Mouse (Mus musculus) heart, embryonic 15.5 days (tissue): ENCODE measurements at regions not wholly inside any gene's neighbourhood (a gene's known extent, or its start where the extent isn't known, plus 50 kb on each side); places are given as distances from the start of the nearest gene placed in this dataset.

Experiments
- ATAC-seq: fragments of 200-750 bp; cut with Nextera tagmentation; replicated peaks from 2 replicates; pipeline ENCODE4 v1.8.0; 2017; ENCODE audit warnings: low read depth, moderate TSS enrichment; ENCODE audit not compliant: insufficient number of reproducible peaks, insufficient read depth, low FRiP score
- H3K27ac ChIP-seq: fragments of 300-500 bp; sonication (generic); 2 replicates; pipeline ENCODE4 v1.5.1; 2015; ENCODE audit warnings: mild to moderate bottlenecking, inconsistent platforms
- H3K27me3 ChIP-seq: fragments of 300-500 bp; sonication (generic); 2 replicates; pipeline ENCODE4 v1.6.1; 2015; ENCODE audit warnings: inconsistent platforms
- H3K36me3 ChIP-seq: fragments of 300-500 bp; sonication (generic); 2 replicates; pipeline ENCODE4 v1.6.1; 2015; ENCODE audit warnings: mild to moderate bottlenecking, inconsistent platforms
- H3K4me1 ChIP-seq: fragments of 300-500 bp; sonication (generic); replicated peaks from 2 replicates; pipeline ENCODE4 v1.6.1; 2015; ENCODE audit warnings: inconsistent platforms
- H3K4me2 ChIP-seq: fragments of 300-500 bp; sonication (generic); 2 replicates; pipeline ENCODE4 v1.6.1; 2015; ENCODE audit warnings: inconsistent platforms, mild to moderate bottlenecking, moderate library complexity
- H3K4me3 ChIP-seq: fragments of 300-500 bp; sonication (generic); 2 replicates; pipeline ENCODE4 v1.5.1; 2015; ENCODE audit warnings: mild to moderate bottlenecking, inconsistent platforms
- H3K9ac ChIP-seq: fragments of 300-500 bp; sonication (generic); 2 replicates; pipeline ENCODE4 v1.6.1; 2015; ENCODE audit warnings: mild to moderate bottlenecking, inconsistent platforms
- H3K9me3 ChIP-seq: fragments of 300-500 bp; sonication (generic); replicated peaks from 2 replicates; pipeline ENCODE4 v1.6.1; 2016; ENCODE audit warnings: inconsistent platforms
- WGBS: fragments of 180-500 bp; shearing (Covaris S2); methylation state at CpG from one replicate; pipeline ENCODE4 v1.1.7; 2015; ENCODE audit warnings: mixed read lengths; 5-methylcytosine and 5-hydroxymethylcytosine counted together

DNA sequence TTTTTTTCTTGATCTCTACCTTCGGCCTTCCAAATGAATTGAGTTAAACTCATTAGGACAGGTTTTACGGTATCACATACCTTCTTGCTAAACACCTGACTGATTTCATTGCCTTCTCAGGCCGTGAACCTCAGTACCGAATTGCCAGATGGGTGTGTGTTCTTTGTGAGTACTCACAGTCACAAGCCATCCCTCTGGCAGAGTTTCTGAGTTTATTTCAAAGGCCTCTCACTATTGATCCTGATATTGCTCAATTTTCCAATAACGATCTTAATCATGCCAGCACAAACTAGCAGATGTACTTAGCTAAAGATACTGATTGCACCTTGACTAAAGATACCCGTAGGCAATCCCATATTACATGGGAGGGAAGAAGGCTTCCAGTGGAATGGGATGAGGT is 178.4 kb upstream of the Egln3 start:
- 85% methylated on average over 6 of the region's 6 CpGs for WGBS
- no peak overlapping the region for H3K4me3 ChIP-seq
- no peak for ATAC-seq

GRCm38 (mm10) chr12:54380322-54380721 is 176.7 kb upstream of the Egln3 start:
- no peak overlapping the region for H3K4me2 ChIP-seq
- H3K9ac ChIP-seq, result no peak overlapping the region
- no peaks in the 10 kb centered on the region for H3K36me3 ChIP-seq
- H3K4me1 ChIP-seq, result peaks cover 13% of the 10 kb centered on the region
- H3K27ac ChIP-seq, result no peak overlapping the region
- WGBS, result 82% methylated on average over 5 of the region's 5 CpGs
- no peak for ATAC-seq
- no peak overlapping the region for H3K4me3 ChIP-seq
- 0 out of 2 replicates have a peak, but pooled peaks cover 4% of the 10 kb centered on the region for H3K9me3 ChIP-seq
- no peaks in the 10 kb centered on the region for H3K27me3 ChIP-seq

More for the DNA sequence above, 178.4 kb upstream of the Egln3 start:
- Histone ChIP-seq H3K36me3 (no peaks in the 10 kb centered on the region), H3K4me1 (peaks cover 15% of the 10 kb centered on the region), H3K9ac (no peak overlapping the region), H3K27me3 (no peaks in the 10 kb centered on the region), H3K9me3 (0 out of 2 replicates have a peak, but pooled peaks cover 4% of the 10 kb centered on the region), H3K27ac (no peak overlapping the region), H3K4me2 (no peak overlapping the region)

DNA sequence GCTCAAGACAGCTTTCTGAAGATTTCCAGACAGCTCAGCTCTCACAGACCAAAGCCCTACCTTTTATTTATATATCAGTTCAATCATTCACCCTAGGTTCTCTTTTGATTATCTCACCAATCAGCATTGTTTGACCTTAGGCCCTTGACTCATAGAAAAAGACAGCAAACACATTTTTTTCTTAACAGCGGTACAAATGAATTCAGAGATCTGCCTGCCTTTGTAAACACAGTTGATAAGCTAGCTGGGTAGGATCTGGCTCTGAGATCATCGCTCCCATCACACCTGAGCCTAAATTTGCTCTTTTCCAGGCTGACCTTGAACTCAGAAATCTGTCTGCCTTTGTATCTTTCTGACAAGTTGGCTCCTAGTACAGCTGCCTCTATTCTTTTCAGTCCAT is 174.9 kb upstream of the Egln3 start:
- Histone ChIP-seq H3K27me3 (no peaks in the 10 kb centered on the region), H3K27ac (no peak overlapping the region), H3K4me1 (0 out of 2 replicates have a peak, but pooled peaks cover 2% of the 10 kb centered on the region), H3K36me3 (no peaks in the 10 kb centered on the region), H3K9ac (no peak overlapping the region), H3K4me2 (no peak overlapping the region), H3K4me3 (no peak overlapping the region), H3K9me3 (0 out of 2 replicates have a peak, but pooled peaks cover 4% of the 10 kb centered on the region)
- ATAC-seq, result no peak
- 82% methylated on average over 2 of the region's 2 CpGs for WGBS

- Histone ChIP-seq H3K36me3 (no peaks in the 10 kb centered on the region), H3K9me3 (0 out of 2 replicates have a peak, but pooled peaks cover 4% of the 10 kb centered on the region), H3K4me2 (no peak overlapping the region), H3K27ac (no peak overlapping the region), H3K4me1 (no peaks in the 10 kb centered on the region), H3K9ac (no peak overlapping the region), H3K27me3 (no peaks in the 10 kb centered on the region), H3K4me3 (no peak overlapping the region)
- 60% methylated on average over 4 of the region's 4 CpGs for WGBS
- no peak for ATAC-seq
Observed at GRCm38 (mm10) chr12:54374060-54374459, 170.4 kb upstream of the Egln3 start.

- Histone ChIP-seq H3K4me3 (no peak overlapping the region), H3K36me3 (no peaks in the 10 kb centered on the region), H3K4me2 (no peak overlapping the region), H3K4me1 (peaks cover 4% of the 10 kb centered on the region), H3K27me3 (no peaks in the 10 kb centered on the region), H3K9ac (no peak overlapping the region), H3K27ac (no peak overlapping the region), H3K9me3 (no peaks in the 10 kb centered on the region)
- no peak for ATAC-seq
- WGBS, result 56% methylated on average over 5 of the region's 5 CpGs
Observed at GRCm38 (mm10) chr12:54369217-54369616, 165.6 kb upstream of the Egln3 start.

DNA sequence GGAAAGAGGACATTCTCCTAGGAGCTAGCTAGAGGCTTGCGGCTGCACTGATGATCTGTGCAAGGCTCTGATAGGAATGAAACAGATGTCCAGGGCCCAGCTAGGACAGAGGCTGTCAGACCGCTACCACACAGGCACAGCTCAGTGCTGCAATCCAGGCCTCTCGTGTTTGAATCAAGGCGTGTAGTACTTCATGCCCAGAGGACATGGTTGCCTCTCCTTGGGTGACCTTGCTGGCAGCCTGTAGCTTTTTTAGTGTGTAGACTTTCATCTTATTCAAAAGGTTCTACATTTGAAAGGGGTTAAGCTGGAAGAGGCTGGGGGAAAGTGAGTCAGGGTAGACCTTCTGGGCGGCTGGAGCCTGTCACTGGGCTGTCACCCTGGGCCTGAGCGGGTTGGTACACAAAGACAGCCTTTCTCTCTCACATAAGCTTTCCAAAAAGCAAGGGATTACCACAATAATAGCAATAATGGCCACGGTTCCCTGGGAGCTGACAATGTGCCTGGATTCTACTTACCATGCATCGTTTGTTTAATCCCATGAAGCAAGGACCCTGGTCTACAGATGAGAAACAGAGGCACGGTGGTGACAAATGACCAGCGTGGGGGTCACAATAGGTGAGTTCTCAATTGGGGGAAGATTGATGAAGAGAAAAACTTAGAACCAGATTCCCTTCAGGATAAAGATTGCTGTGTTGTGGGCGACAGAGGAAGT is 160.9 kb upstream of the Egln3 start:
- WGBS, result 72% methylated on average over 11 of the region's 11 CpGs
- Histone ChIP-seq H3K4me1 (peaks cover 5% of the 10 kb centered on the region), H3K4me3 (no peak overlapping the region), H3K36me3 (no peaks in the 10 kb centered on the region), H3K9me3 (no peaks in the 10 kb centered on the region), H3K4me2 (no peak overlapping the region), H3K27ac (0 out of 2 replicates have a peak overlapping the region, but pooled peaks have one; percentile 11), H3K27me3 (no peaks in the 10 kb centered on the region), H3K9ac (no peak overlapping the region)
- ATAC-seq, result no peak

GRCm38 (mm10) chr12:54361762-54362161 is 158.1 kb upstream of the Egln3 start:
- Histone ChIP-seq H3K4me2 (no peak overlapping the region), H3K36me3 (no peaks in the 10 kb centered on the region), H3K4me3 (no peak overlapping the region), H3K9ac (no peak overlapping the region), H3K27me3 (no peaks in the 10 kb centered on the region), H3K27ac (no peak overlapping the region), H3K4me1 (peaks cover 5% of the 10 kb centered on the region), H3K9me3 (no peaks in the 10 kb centered on the region)
- 90% methylated on average over 4 of the region's 4 CpGs for WGBS
- ATAC-seq, result no peak

DNA sequence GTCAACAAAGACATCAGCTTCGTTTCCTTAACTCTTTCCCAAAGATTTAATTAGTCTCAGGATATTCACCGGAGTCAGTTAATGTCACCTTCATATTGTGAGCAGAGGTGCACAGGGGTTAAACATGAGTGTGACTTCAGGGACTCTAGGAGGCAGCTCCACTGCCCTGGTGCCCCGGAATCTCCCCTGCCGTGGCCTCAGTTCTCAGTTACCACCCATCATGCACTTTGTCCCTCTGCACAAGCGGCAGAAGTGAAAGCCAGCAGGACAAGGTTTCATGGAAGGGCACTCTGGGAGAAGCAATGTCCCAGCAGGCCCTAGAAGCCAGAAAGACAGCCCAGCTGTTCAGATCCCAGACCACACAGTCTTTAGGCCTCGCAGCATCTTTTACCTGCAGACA is 150.5 kb upstream of the Egln3 start:
- peaks cover 3% of the 10 kb centered on the region; the same call in 1 of the 2 replicates for H3K4me1 ChIP-seq
- H3K27me3 ChIP-seq, result no peaks in the 10 kb centered on the region
- WGBS, result 56% methylated on average over 6 of the region's 6 CpGs
- H3K4me3 ChIP-seq, result no peak overlapping the region
- no peaks in the 10 kb centered on the region for H3K36me3 ChIP-seq
- ATAC-seq, result no peak
- no peak overlapping the region for H3K27ac ChIP-seq
- H3K9me3 ChIP-seq, result no peaks in the 10 kb centered on the region
- H3K4me2 ChIP-seq, result no peak overlapping the region
- H3K9ac ChIP-seq, result no peak overlapping the region

GRCm38 (mm10) chr12:54353694-54354093 is 150.0 kb upstream of the Egln3 start:
- 66% methylated on average over 7 of the region's 7 CpGs for WGBS
- Histone ChIP-seq H3K9ac (no peak overlapping the region), H3K4me3 (no peak overlapping the region), H3K36me3 (no peaks in the 10 kb centered on the region), H3K4me2 (no peak overlapping the region), H3K27ac (no peak overlapping the region), H3K4me1 (peaks cover 3% of the 10 kb centered on the region; the same call in 1 of the 2 replicates), H3K9me3 (no peaks in the 10 kb centered on the region), H3K27me3 (no peaks in the 10 kb centered on the region)
- ATAC-seq, result no peak

GRCm38 (mm10) chr12:54352963-54353606 is 149.4 kb upstream of the Egln3 start:
- H3K4me2 ChIP-seq, result no peak overlapping the region
- H3K9me3 ChIP-seq, result no peaks in the 10 kb centered on the region
- H3K4me3 ChIP-seq, result no peak overlapping the region
- H3K27ac ChIP-seq, result no peak overlapping the region
- H3K4me1 ChIP-seq, result peaks cover 3% of the 10 kb centered on the region; the same call in 1 of the 2 replicates
- H3K27me3 ChIP-seq, result no peaks in the 10 kb centered on the region
- WGBS, result 75% methylated on average over 10 of the region's 10 CpGs
- no peak overlapping the region for H3K9ac ChIP-seq
- no peaks in the 10 kb centered on the region for H3K36me3 ChIP-seq
- no peak for ATAC-seq

- peaks cover 3% of the 10 kb centered on the region; the same call in 1 of the 2 replicates for H3K4me1 ChIP-seq
- WGBS, result 50% methylated on average over 1 of the region's 1 CpGs
Observed at GRCm38 (mm10) chr12:54350293-54350692, 146.6 kb upstream of the Egln3 start.

More at GRCm38 (mm10) chr12:54350293-54350692, 146.6 kb upstream of the Egln3 start:
- no peak overlapping the region for H3K4me3 ChIP-seq
- no peaks in the 10 kb centered on the region for H3K27me3 ChIP-seq
- H3K9me3 ChIP-seq, result no peaks in the 10 kb centered on the region
- ATAC-seq, result no peak
- H3K36me3 ChIP-seq, result no peaks in the 10 kb centered on the region
- H3K9ac ChIP-seq, result no peak overlapping the region
- H3K27ac ChIP-seq, result no peak overlapping the region
- no peak overlapping the region for H3K4me2 ChIP-seq
